Mouse (Mus musculus) G1E (cell line): Measurements from ENCODE around the gene Tsks. TPM values are rescaled to one million over a fixed set of nuclear protein-coding genes. Genes with fewer than 3 reads are reported as not detected.

Experiments used
- ATAC-seq: 2 replicates; pipeline ENCODE4 v1.8.0; 2016; ENCODE audit warnings: mild to moderate bottlenecking; ENCODE audit not compliant: insufficient number of reproducible peaks, poor library complexity, low FRiP score, severe bottlenecking; ENCODE audit errors: extremely low read depth
- DNase-seq: peaks from one replicate; pipeline ENCODE4 v3.0.0; 2012; ENCODE audit warnings: low spot score
- H3K27me3 ChIP-seq: 2 replicates; pipeline ENCODE4 v1.6.1; 2012; ENCODE audit warnings: mild to moderate bottlenecking, low read length, inconsistent platforms; ENCODE audit not compliant: insufficient read depth
- H3K36me3 ChIP-seq: replicated peaks from 2 replicates; pipeline ENCODE3; 2012; ENCODE audit warnings: mild to moderate bottlenecking, inconsistent platforms
- H3K4me1 ChIP-seq: 2 replicates; pipeline ENCODE4 v1.6.1; 2012; ENCODE audit warnings: low read depth, low read length, inconsistent platforms, mixed read lengths; ENCODE audit not compliant: insufficient read depth
- H3K4me3 ChIP-seq: 2 replicates; pipeline ENCODE4 v1.5.1; 2012; ENCODE audit warnings: low read depth, mild to moderate bottlenecking, inconsistent platforms, low read length, moderate library complexity, mixed read lengths
- H3K9me3 ChIP-seq: replicated peaks from 2 replicates; pipeline ENCODE4 v1.6.1; 2012; ENCODE audit warnings: inconsistent platforms
- CTCF ChIP-seq: IDR thresholded peaks from 2 replicates; pipeline ENCODE4 v1.5.1; 2012; ENCODE audit warnings: low read depth, low read length, inconsistent platforms, mixed read lengths
- GATA1 ChIP-seq: IDR thresholded peaks from 2 replicates; pipeline ENCODE4 v1.6.1; 2012; ENCODE audit warnings: borderline replicate concordance, low read length, inconsistent platforms, mixed read lengths
- GATA2 ChIP-seq: IDR thresholded peaks from 2 replicates; pipeline ENCODE4 v1.6.1; 2012; ENCODE audit warnings: low read depth, low read length, inconsistent platforms, borderline replicate concordance
- POLR2AphosphoS5 ChIP-seq: IDR thresholded peaks from 2 replicates; pipeline ENCODE4 v1.6.1; 2012; ENCODE audit warnings: low read depth, low read length, inconsistent platforms; ENCODE audit not compliant: insufficient replicate concordance
- TAL1 ChIP-seq: conservative IDR thresholded peaks from 2 replicates; pipeline ENCODE4 v1.6.1; 2012; ENCODE audit warnings: low read depth, low read length, inconsistent platforms, mixed read lengths
- polyA plus RNA-seq: library from polyadenylated mRNA; stranded (reverse); fragments of >175 nt; gene quantifications from 2 replicates; pipeline ENCODE4 v1.2.3, GENCODE M21; 2012
- total RNA-seq, 2 experiments: library from RNA; stranded (forward) in 1 of 2; stranded (reverse) in 1 of 2; fragments of 200-1000 nt in 1 of 2; fragments of >200 nt in 1 of 2; fragmentation: Nextera tagmentation in 1 of 2; gene quantifications; 2 replicates each; pipeline ENCODE4 v1.2.3; 2014 to 2017

Tsks gene
- total and polyA plus RNA-seq, 3 experiments, result 0.29 TPM; not detected in 2

DNA sequence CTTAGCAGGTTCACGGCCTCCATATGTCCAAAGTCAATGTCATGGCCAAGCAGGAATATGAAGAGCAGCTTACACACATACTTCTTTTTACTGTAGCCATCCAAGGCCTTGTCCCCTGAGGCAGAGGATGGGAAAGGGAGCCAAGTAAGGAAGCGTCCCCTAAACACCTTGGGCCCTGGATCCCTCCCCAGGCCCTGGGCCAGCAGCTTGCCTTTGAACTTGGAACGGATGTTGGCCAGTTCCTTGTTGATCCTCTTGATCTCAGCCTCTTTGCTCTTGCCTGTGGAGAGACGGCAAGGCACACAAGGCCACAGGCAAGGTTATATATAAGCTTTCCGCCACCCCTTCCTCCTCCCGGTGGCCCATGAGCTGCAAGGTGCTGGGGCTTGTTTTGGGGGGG is 26.8 kb upstream of the Tsks start:
- ATAC-seq, result no peak
- Histone ChIP-seq H3K9me3 (no peaks in the 10 kb centered on the region), H3K4me3 (no peak overlapping the region), H3K36me3 (peaks cover 96% of the 10 kb centered on the region), H3K27me3 (no peaks in the 10 kb centered on the region), H3K4me1 (peaks cover 7% of the 10 kb centered on the region)
- no peak for TF ChIP-seq GATA1
- no peak for TF ChIP-seq POLR2AphosphoS5
- no peak for TF ChIP-seq TAL1
- TF ChIP-seq CTCF, result no peak
- no peak for TF ChIP-seq GATA2
- no peak for DNase-seq

DNA sequence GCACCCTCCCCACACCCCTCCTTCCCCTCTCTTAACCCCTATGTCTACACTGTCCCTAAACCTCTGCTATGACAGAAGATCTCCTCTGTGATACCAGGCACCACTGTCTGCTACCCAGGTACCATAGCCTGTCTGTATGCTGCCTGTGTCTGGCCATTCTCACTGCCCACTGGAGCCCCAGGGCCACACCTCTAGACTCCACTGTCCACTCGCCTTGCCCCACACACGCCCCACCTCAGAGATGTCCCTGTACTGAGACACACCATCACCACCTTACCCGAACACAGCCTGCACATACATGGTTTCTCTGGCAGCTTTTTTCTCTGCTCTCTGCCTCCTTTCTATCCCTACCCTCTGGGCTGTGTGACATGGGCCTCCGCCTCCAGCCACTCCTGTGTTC is 26.1 kb upstream of the Tsks start:
- H3K36me3 ChIP-seq, result peaks cover 95% of the 10 kb centered on the region
- H3K9me3 ChIP-seq, result no peaks in the 10 kb centered on the region
- DNase-seq, result no peak
- H3K4me1 ChIP-seq, result peaks cover 11% of the 10 kb centered on the region
- no peak for ATAC-seq
- no peaks in the 10 kb centered on the region for H3K27me3 ChIP-seq
- no peak overlapping the region for H3K4me3 ChIP-seq
- TF ChIP-seq POLR2AphosphoS5 (no peak), GATA2 (no peak), TAL1 (no peak), GATA1 (no peak), CTCF (no peak)

DNA sequence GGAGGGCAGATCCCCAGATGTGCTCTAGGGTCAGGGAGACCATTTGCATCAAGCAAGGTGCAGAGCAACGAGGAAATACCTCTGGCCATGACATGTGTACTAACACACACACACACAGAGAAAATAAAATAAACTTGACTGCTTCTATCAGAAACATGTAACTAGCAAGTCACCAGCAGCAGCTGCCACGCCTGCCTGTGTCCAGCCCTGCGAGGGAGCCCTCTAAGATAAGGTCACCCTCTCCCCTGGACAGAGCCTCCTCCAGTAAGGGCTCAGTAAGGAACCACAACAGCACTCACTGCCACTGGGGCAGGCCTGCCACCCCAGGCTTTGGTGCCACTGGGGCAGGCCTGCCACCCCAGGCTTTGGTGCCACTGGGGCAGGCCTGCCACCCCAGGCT is 24.8 kb upstream of the Tsks start:
- Histone ChIP-seq H3K27me3 (no peaks in the 10 kb centered on the region), H3K4me1 (peaks cover 18% of the 10 kb centered on the region), H3K36me3 (peaks cover 94% of the 10 kb centered on the region), H3K9me3 (no peaks in the 10 kb centered on the region), H3K4me3 (no peak overlapping the region)
- ATAC-seq (no peak), DNase-seq (no peak)
- TF ChIP-seq CTCF (no peak), POLR2AphosphoS5 (no peak), TAL1 (no peak), GATA1 (no peak), GATA2 (no peak)

DNA sequence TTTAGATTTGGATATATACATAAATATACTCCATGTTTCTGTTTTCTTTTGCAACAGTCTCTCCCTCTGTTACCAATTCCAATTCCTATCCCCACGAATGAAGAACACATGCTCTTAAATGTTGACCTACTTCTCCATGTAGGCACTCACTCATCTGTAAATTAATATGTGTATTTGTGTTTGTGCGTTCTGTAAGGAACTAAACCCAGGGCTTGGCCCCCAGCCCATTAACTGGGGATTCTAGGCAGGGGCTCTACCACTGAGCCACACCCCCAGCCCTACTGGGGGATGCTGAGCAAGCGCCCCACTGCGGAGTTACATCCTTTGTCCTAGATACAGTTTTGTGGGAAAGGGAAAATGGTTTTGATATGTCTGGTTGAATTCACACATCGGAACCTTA is 23.9 kb upstream of the Tsks start:
- Histone ChIP-seq H3K4me1 (peaks cover 18% of the 10 kb centered on the region), H3K9me3 (no peaks in the 10 kb centered on the region), H3K27me3 (no peaks in the 10 kb centered on the region), H3K36me3 (peaks cover 91% of the 10 kb centered on the region), H3K4me3 (no peak overlapping the region)
- ATAC-seq (no peak), DNase-seq (no peak)
- no peak for TF ChIP-seq POLR2AphosphoS5
- TF ChIP-seq CTCF, result no peak
- no peak for TF ChIP-seq TAL1
- TF ChIP-seq GATA2, result no peak
- no peak for TF ChIP-seq GATA1

DNA sequence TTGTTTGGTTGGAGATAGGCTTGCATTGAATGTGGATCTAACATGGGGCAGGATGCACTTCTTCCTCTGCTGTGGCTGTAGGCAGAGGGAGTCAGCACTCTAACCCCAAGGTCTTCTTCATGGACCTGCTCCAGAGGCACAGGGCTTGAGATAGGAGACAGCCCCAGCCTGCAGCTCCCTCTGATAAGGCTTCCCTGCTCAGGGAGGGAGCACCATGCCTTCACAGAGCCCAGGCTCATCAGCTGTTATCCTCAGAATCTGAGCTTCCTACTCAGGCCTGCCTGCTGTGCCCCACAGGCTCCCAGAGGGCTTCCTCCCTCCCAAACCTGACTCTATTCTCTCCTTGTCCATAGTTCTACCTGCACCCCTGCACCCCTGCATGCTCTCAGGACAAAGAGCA is 20.5 kb upstream of the Tsks start:
- no peak for DNase-seq
- TF ChIP-seq CTCF (no peak), POLR2AphosphoS5 (no peak), GATA1 (no peak), GATA2 (no peak), TAL1 (no peak)
- no peak for ATAC-seq

DNA sequence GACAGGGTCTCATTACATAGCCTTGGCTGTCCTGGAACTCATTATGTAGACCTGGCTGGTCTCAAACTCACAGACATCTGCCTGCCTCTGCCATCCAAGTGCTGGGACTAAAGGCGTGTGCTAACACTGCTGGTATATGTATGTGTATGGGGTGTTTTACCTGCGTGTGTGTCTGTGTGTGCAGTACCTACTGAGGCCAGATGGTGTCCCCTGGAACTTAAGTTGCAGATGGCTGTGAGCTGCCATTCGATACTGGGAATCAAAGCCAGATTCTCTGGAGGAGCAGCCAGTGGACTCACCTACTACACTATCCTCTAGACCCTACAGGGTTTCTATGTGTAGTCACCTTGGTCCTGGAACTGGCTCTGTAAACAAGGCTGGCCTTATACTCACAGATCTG is 17.5 kb upstream of the Tsks start:
- H3K4me3 ChIP-seq, result no peak overlapping the region
- peaks cover 69% of the 10 kb centered on the region for H3K36me3 ChIP-seq
- H3K9me3 ChIP-seq, result no peaks in the 10 kb centered on the region
- DNase-seq (no peak), ATAC-seq (no peak)
- no peak for TF ChIP-seq POLR2AphosphoS5
- TF ChIP-seq GATA2, result no peak
- TF ChIP-seq GATA1, result no peak
- no peak for TF ChIP-seq TAL1
- peak; percentile 54 for TF ChIP-seq CTCF
- no peaks in the 10 kb centered on the region for H3K27me3 ChIP-seq
- H3K4me1 ChIP-seq, result peaks cover 50% of the 10 kb centered on the region

More for the DNA sequence above, 20.5 kb upstream of the Tsks start:
- H3K4me3 ChIP-seq, result no peak overlapping the region
- peaks cover 33% of the 10 kb centered on the region for H3K4me1 ChIP-seq
- peaks cover 89% of the 10 kb centered on the region for H3K36me3 ChIP-seq
- H3K9me3 ChIP-seq, result no peaks in the 10 kb centered on the region
- H3K27me3 ChIP-seq, result no peaks in the 10 kb centered on the region
